Mouse (Mus musculus) ES-Bruce4 (cell line): ENCODE measurements around the gene Gm45716. TPM values are rescaled to one million over a fixed set of nuclear protein-coding genes. Genes with fewer than 3 reads are reported as not detected.

ENCODE experiments used
- H3K27ac ChIP-seq: 2 replicates; pipeline ENCODE4 v1.5.1; 2012; ENCODE audit warnings: low read length, inconsistent platforms; ENCODE audit not compliant: insufficient read depth
- H3K27me3 ChIP-seq: 2 replicates; pipeline ENCODE4 v1.6.1; 2012; ENCODE audit warnings: mild to moderate bottlenecking, low read length, inconsistent platforms; ENCODE audit not compliant: control insufficient read depth, poor library complexity, insufficient read depth, severe bottlenecking
- H3K36me3 ChIP-seq: 2 replicates; pipeline ENCODE4 v1.6.1; 2012; ENCODE audit warnings: inconsistent platforms, mild to moderate bottlenecking, low read length, moderate library complexity; ENCODE audit not compliant: control insufficient read depth, poor library complexity, insufficient read depth, severe bottlenecking
- H3K4me1 ChIP-seq: one replicate; pipeline ENCODE4 v1.8.1; 2011; ENCODE audit warnings: low read length; ENCODE audit not compliant: control insufficient read depth, insufficient read depth
- H3K4me3 ChIP-seq: 2 replicates; pipeline ENCODE4 v1.5.1; 2011; ENCODE audit warnings: low read depth, mild to moderate bottlenecking, low read length
- H3K9ac ChIP-seq: 2 replicates; pipeline ENCODE4 v1.6.1; 2012; ENCODE audit warnings: low read depth, mild to moderate bottlenecking, inconsistent platforms; ENCODE audit not compliant: poor library complexity, severe bottlenecking
- H3K9me3 ChIP-seq: replicated peaks from 2 replicates; pipeline ENCODE4 v1.6.1; 2012; ENCODE audit warnings: mild to moderate bottlenecking, low read length, inconsistent platforms; ENCODE audit not compliant: control insufficient read depth, poor library complexity, insufficient read depth, severe bottlenecking
- CTCF ChIP-seq: IDR thresholded peaks from one replicate; pipeline ENCODE4 v1.8.1; 2011; ENCODE audit warnings: low read depth, low read length
- EP300 ChIP-seq: IDR thresholded peaks from 2 replicates; pipeline ENCODE4 v1.6.1; 2011; ENCODE audit warnings: low read depth, low read length; ENCODE audit not compliant: insufficient read depth
- POLR2A ChIP-seq: IDR thresholded peaks from one replicate; pipeline ENCODE4 v1.8.1; 2011; ENCODE audit warnings: low read length; ENCODE audit not compliant: insufficient read depth
- polyA plus RNA-seq: library from polyadenylated mRNA; stranded (reverse); fragments of >200 nt; gene quantifications from 2 replicates; pipeline ENCODE4 v1.2.4, GENCODE M21; 2011; ENCODE audit warnings: low read depth; ENCODE audit not compliant: missing spikeins, insufficient read depth, insufficient read length

Gene Gm45716
- polyA plus RNA-seq, 1 experiment, result 1.8 TPM

DNA sequence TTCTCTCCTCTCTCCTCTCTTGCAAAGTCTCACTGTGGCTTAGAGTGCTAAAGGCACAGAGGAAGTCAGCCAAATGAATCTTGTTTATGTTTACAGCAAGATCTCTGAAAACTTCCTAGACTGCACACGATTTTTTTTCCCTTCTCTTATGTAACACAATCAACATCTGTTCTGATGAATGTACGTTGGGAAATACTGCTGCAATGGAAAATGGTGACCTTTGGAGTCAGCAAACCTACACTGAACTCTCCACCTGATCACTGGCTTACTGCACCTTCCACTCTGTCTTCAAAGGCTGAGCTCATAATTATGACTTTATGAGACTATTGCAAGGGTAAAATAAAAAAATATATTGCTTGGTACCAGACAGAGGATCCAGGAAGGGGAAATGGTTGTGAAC, 44.1 kb downstream of the Gm45716 start:
- H3K36me3 ChIP-seq, result no peaks in the 10 kb centered on the region

GRCm38 (mm10) chr11:90232685-90233084, 45.2 kb downstream of the Gm45716 start:
- H3K36me3 ChIP-seq, result no peaks in the 10 kb centered on the region
- no peak overlapping the region for H3K9ac ChIP-seq
- no peaks in the 10 kb centered on the region for H3K4me1 ChIP-seq
- no peak overlapping the region for H3K4me3 ChIP-seq
- H3K27me3 ChIP-seq, result no peaks in the 10 kb centered on the region
- H3K9me3 ChIP-seq, result no peaks in the 10 kb centered on the region
- TF ChIP-seq CTCF (no peak), POLR2A (no peak), EP300 (no peak)
- H3K27ac ChIP-seq, result no peak overlapping the region

More for the DNA sequence above, 44.1 kb downstream of the Gm45716 start:
- no peaks in the 10 kb centered on the region for H3K4me1 ChIP-seq
- no peak overlapping the region for H3K4me3 ChIP-seq
- H3K9ac ChIP-seq, result no peak overlapping the region
- H3K27me3 ChIP-seq, result no peaks in the 10 kb centered on the region
- H3K9me3 ChIP-seq, result no peaks in the 10 kb centered on the region
- TF ChIP-seq EP300 (no peak), POLR2A (no peak), CTCF (no peak)
- no peak overlapping the region for H3K27ac ChIP-seq

- Histone ChIP-seq H3K27me3 (no peaks in the 10 kb centered on the region), H3K36me3 (no peaks in the 10 kb centered on the region), H3K4me3 (no peak overlapping the region), H3K9me3 (no peaks in the 10 kb centered on the region), H3K27ac (no peak overlapping the region), H3K9ac (no peak overlapping the region), H3K4me1 (no peaks in the 10 kb centered on the region)
- no peak for TF ChIP-seq POLR2A
- no peak for TF ChIP-seq CTCF
- TF ChIP-seq EP300, result no peak
Measured at GRCm38 (mm10) chr11:90235221-90235620, 47.7 kb downstream of the Gm45716 start.

- no peaks in the 10 kb centered on the region for H3K9me3 ChIP-seq
Measured at GRCm38 (mm10) chr11:90237616-90238015, 50.1 kb downstream of the Gm45716 start.

GRCm38 (mm10) chr11:90238657-90239056, 51.2 kb downstream of the Gm45716 start:
- Histone ChIP-seq H3K9me3 (no peaks in the 10 kb centered on the region), H3K27ac (no peak overlapping the region), H3K4me1 (no peaks in the 10 kb centered on the region), H3K36me3 (no peaks in the 10 kb centered on the region), H3K27me3 (no peaks in the 10 kb centered on the region), H3K9ac (no peak overlapping the region), H3K4me3 (no peak overlapping the region)
- TF ChIP-seq CTCF (no peak), EP300 (no peak), POLR2A (no peak)

More at GRCm38 (mm10) chr11:90237616-90238015, 50.1 kb downstream of the Gm45716 start:
- no peaks in the 10 kb centered on the region for H3K36me3 ChIP-seq
- H3K4me3 ChIP-seq, result no peak overlapping the region
- H3K27me3 ChIP-seq, result no peaks in the 10 kb centered on the region
- no peaks in the 10 kb centered on the region for H3K4me1 ChIP-seq
- H3K9ac ChIP-seq, result no peak overlapping the region
- no peak for TF ChIP-seq CTCF
- TF ChIP-seq POLR2A, result no peak
- no peak for TF ChIP-seq EP300
- H3K27ac ChIP-seq, result no peak overlapping the region

DNA sequence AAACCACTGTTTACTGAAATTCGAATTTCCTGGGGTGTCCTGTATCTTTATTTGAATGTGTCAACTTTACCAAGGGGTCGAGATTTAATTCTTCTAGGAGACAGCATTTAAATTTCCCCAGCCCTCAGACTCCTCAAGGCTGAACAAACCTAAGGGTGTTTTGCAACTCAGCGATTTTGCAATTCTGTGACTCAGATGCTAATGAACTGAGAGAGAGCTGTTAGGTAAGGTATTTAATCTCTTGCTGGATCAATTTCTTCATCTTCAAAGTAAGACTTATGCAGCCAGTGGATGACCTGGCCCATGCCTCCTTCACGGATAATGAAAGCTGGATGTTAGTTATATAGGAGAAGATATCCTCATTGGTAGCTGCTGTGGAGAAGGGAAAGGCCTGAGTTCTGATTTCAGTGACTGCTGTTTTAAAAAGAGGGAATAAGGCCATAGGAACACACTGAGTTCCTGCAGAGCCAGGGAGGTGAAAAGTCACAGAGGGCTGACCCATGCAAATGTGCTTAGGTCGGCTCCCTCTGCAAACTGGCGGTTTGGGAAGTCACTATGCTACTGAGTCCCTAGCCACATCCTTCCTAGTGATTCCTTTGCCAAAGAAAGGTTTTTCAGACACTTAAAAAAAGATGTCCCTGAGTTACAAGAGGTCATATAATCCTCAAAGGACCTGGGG, 53.3 kb downstream of the Gm45716 start:
- no peaks in the 10 kb centered on the region for H3K4me1 ChIP-seq
- H3K27me3 ChIP-seq, result no peaks in the 10 kb centered on the region

More for the DNA sequence above, 53.3 kb downstream of the Gm45716 start:
- TF ChIP-seq POLR2A (no peak), EP300 (no peak), CTCF (no peak)
- H3K36me3 ChIP-seq, result no peaks in the 10 kb centered on the region
- no peak overlapping the region for H3K27ac ChIP-seq
- no peak overlapping the region for H3K4me3 ChIP-seq
- H3K9ac ChIP-seq, result no peak overlapping the region
- H3K9me3 ChIP-seq, result no peaks in the 10 kb centered on the region
